Mouse (Mus musculus) liver, adult 2 months (tissue): ENCODE results near the gene 6030408B16Rik.

ENCODE experiments used
- CTCF ChIP-seq: fragments of 200-500 bp; IDR thresholded peaks from 2 replicates; pipeline ENCODE4 v1.5.1; 2011; ENCODE audit warnings: low read depth, low read length, control low read depth
- POLR2A ChIP-seq: fragments of 200-500 bp; IDR thresholded peaks from 2 replicates; pipeline ENCODE4 v1.6.1; 2011; ENCODE audit warnings: low read length, control low read depth; ENCODE audit not compliant: insufficient read depth; ENCODE audit errors: extremely low read depth

GRCm38 (mm10) chr15:101331090-101331489 is 38.1 kb downstream of the 6030408B16Rik start:
- TF ChIP-seq CTCF: no peak
- TF ChIP-seq POLR2A: no peak
